Mouse (Mus musculus) activated CD4-positive, CD25-positive, alpha-beta regulatory T cell, adult 4 months (primary cell): ENCODE measurements at regions not wholly inside any gene's neighbourhood (a gene's known extent, or its start where the extent isn't known, plus 50 kb on each side); places are given as distances from the start of the nearest gene placed in this dataset.

ENCODE experiments used
- ATAC-seq: one replicate; pipeline ENCODE4 v1.8.0; 2017

GRCm38 (mm10) chr1:193448793-193449393 lies 78.8 kb upstream of the Camk1g start:
- ATAC-seq = no peak

- no peak for ATAC-seq
Observed at GRCm38 (mm10) chr1:193447647-193448046, 77.5 kb upstream of the Camk1g start.

GRCm38 (mm10) chr1:193443964-193444676 lies 74.0 kb upstream of the Camk1g start:
- no peak for ATAC-seq

- peak; percentile 23 for ATAC-seq
Observed at GRCm38 (mm10) chr1:193440512-193440911, 70.4 kb upstream of the Camk1g start.

GRCm38 (mm10) chr1:193434281-193434680 lies 64.2 kb upstream of the Camk1g start:
- no peak for ATAC-seq

GRCm38 (mm10) chr1:193433493-193434021 lies 63.5 kb upstream of the Camk1g start:
- ATAC-seq = no peak

- no peak for ATAC-seq
Observed at GRCm38 (mm10) chr1:193430231-193430630, 60.1 kb upstream of the Camk1g start.

- no peak for ATAC-seq
Observed at GRCm38 (mm10) chr1:193423653-193424075, 53.6 kb upstream of the Camk1g start.

GRCm38 (mm10) chr1:193422886-193423285 lies 52.8 kb upstream of the Camk1g start:
- no peak for ATAC-seq

- ATAC-seq = peak; percentile 63
Observed at GRCm38 (mm10) chr1:193421820-193422219, 51.7 kb upstream of the Camk1g start.

GRCm38 (mm10) chr1:193421414-193421813 lies 51.3 kb upstream of the Camk1g start:
- ATAC-seq = peak; percentile 90
